7 mouse cellular contexts compared by ENCODE assay signal in genomic region chr13:99642301-99642700, GRCm38 (mm10).
DNase-seq lines count a peak whose midpoint lies in the region; ATAC-seq and TF ChIP-seq lines count a peak whose summit lies in the region.

No protein-coding gene starts in this region.

- intact Hi-C loops in heart, postnatal 36 days (cut with DNase I): no loop called here
- intact Hi-C loops in left cerebral cortex, adult 2 months (cut with DNase I): no loop called here

- H3K9ac ChIP-seq in forebrain, embryonic 14.5 days (ENCODE audit: low read length): no peak overlapping the region

- WGBS in forebrain, embryonic 14.5 days: 43% methylated on average over 5 of the region's 5 CpGs

- ATAC-seq in forebrain, embryonic 14.5 days: no peak

- peaks cover 17% of the 10 kb centered on the region for H3K4me1 ChIP-seq in forebrain, embryonic 14.5 days (ENCODE audit: control insufficient read depth, insufficient read depth, low read length)

- 0 out of 2 replicates have a peak overlapping the region, but pooled peaks have one; percentile 54 for H3K27ac ChIP-seq in forebrain, embryonic 14.5 days (ENCODE audit: low read depth, low read length)
- H3K27ac ChIP-seq in left cerebral cortex, adult 2 months: no peak overlapping the region

- peak; percentile 67 for DNase-seq in adrenal gland, adult 8-10 months
- peak; percentile 80 to 82 for DNase-seq in adrenal gland, postnatal 36 days
- DNase-seq in forebrain, embryonic 14.5 days (ENCODE audit: low spot score): no peak
- peak; percentile 15 to 17 for DNase-seq in heart, postnatal 36 days
- no peak for DNase-seq in spleen, postnatal 4 days (ENCODE audit: low spot score in 2 of 2)
- DNase-seq in kidney, postnatal 25 days: no peak
- DNase-seq in left cerebral cortex, adult 2 months (ENCODE audit: extremely low spot score in 1 of 2, low spot score in 2 of 2): no peak

- no peaks in the 10 kb centered on the region for H3K27me3 ChIP-seq in forebrain, embryonic 14.5 days (replicated peaks; ENCODE audit: control insufficient read depth, insufficient read depth, low read length)

- H3K4me3 ChIP-seq in forebrain, embryonic 14.5 days (ENCODE audit: low read depth, low read length): no peak overlapping the region
- no peak overlapping the region for H3K4me3 ChIP-seq in left cerebral cortex, adult 2 months

- TF ChIP-seq CTCF in left cerebral cortex, adult 2 months (IDR thresholded peaks at IDR 0.05): no peak

- H3K4me2 ChIP-seq in forebrain, embryonic 14.5 days (ENCODE audit: low read length): no peak overlapping the region

- H3K36me3 ChIP-seq in forebrain, embryonic 14.5 days (ENCODE audit: control insufficient read depth, insufficient read depth, low read length): no peaks in the 10 kb centered on the region

- H3K9me3 ChIP-seq in forebrain, embryonic 14.5 days (replicated peaks; ENCODE audit: control insufficient read depth, low read length): no peaks in the 10 kb centered on the region

Comparison
In these comparisons a context has a peak if more than half of its experiments do, and no peak if none do; other contexts are left out.
1. DNase-seq: peak in adrenal gland, adult 8-10 months (single experiment), adrenal gland, postnatal 36 days (2 of 2) and heart, postnatal 36 days (2 of 2); none in forebrain, embryonic 14.5 days (single experiment), spleen, postnatal 4 days (0 of 2), kidney, postnatal 25 days (0 of 2) and left cerebral cortex, adult 2 months (0 of 2).